Mouse (Mus musculus): ENCODE measurements at regions not wholly inside any gene's neighbourhood (a gene's known extent, or its start where the extent isn't known, plus 50 kb on each side); places are given as distances from the start of the nearest gene placed in this dataset.

DNA sequence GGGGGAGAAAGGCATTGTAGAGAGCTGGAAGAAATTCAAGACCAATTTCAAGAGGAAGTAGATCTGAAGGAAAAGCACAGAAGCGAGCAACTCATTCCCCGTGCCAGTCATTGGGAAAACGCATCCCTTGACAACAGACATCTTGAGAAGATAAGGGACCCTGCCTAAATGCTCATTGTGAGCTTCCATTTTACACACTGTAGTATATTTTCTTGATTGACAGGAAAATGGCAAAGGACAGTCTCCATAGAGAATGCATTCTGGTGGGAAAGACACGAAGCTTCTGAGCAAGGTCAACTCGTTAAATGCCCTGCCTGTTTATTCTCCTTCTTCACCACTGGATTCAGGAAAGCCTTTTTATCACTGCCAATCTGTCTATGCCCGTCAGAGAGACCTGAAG lies 424.1 kb upstream of the Vwc2 start:
- Histone ChIP-seq H3K4me1 (replicated peaks; ENCODE audit: insufficient read depth, low read length) (no peaks in the 10 kb centered on the region), H3K36me3 (ENCODE audit: insufficient read depth, low read length) (no peaks in the 10 kb centered on the region), H3K9ac (ENCODE audit: low read depth, low read length) (no peak overlapping the region), H3K27me3 (ENCODE audit: insufficient read depth, low read length) (no peaks in the 10 kb centered on the region), H3K9me3 (replicated peaks; ENCODE audit: low read length) (no peaks in the 10 kb centered on the region), H3K4me2 (ENCODE audit: low read length) (no peak overlapping the region), H3K27ac (no peak overlapping the region), H3K4me3 (replicated peaks; ENCODE audit: low read depth, low read length) (no peak overlapping the region)
- DNase-seq (ENCODE audit: low spot score) (no peak), ATAC-seq (replicated peaks; ENCODE audit: low FRiP score, low read depth) (no peak)
- WGBS: 68% methylated on average over 6 of the region's 6 CpGs
- no peak for TF ChIP-seq CTCF (IDR thresholded peaks at IDR 0.05; ENCODE audit: low read depth)

DNA sequence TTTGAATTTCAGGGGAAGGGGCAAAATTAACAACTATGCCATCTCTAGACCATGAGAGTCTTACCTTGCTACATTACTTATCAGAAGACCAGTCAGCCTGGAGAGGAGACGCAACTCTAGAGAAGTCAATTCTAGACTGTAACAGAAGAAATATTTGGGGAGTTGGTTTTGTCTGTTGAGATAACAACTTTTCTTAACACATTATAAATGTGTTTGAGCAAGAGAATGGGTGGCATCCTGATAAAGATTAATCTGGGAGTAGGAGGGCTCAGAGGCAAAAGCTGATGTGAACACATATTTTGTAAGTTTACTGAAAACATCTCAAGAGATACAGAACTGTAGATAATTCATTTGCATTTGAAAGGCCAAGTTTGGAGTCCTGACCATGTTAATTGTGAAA lies 389.0 kb upstream of the Vwc2 start:
- no peak for TF ChIP-seq CTCF (IDR thresholded peaks at IDR 0.05; ENCODE audit: low read depth)
- H3K4me1 ChIP-seq (replicated peaks; ENCODE audit: insufficient read depth, low read length): no peaks in the 10 kb centered on the region
- H3K4me3 ChIP-seq (replicated peaks; ENCODE audit: low read depth, low read length): no peak overlapping the region
- no peak overlapping the region for H3K4me2 ChIP-seq (ENCODE audit: low read length)
- H3K27ac ChIP-seq: no peak overlapping the region
- H3K9ac ChIP-seq (ENCODE audit: low read depth, low read length): no peak overlapping the region
- no peaks in the 10 kb centered on the region for H3K36me3 ChIP-seq (ENCODE audit: insufficient read depth, low read length)
- 97% methylated on average over 1 of the region's 1 CpGs for WGBS
- H3K9me3 ChIP-seq (replicated peaks; ENCODE audit: low read length): no peaks in the 10 kb centered on the region
- DNase-seq (ENCODE audit: low spot score) (no peak), ATAC-seq (replicated peaks; ENCODE audit: low FRiP score, low read depth) (no peak)
- H3K27me3 ChIP-seq (ENCODE audit: insufficient read depth, low read length): no peaks in the 10 kb centered on the region

DNA sequence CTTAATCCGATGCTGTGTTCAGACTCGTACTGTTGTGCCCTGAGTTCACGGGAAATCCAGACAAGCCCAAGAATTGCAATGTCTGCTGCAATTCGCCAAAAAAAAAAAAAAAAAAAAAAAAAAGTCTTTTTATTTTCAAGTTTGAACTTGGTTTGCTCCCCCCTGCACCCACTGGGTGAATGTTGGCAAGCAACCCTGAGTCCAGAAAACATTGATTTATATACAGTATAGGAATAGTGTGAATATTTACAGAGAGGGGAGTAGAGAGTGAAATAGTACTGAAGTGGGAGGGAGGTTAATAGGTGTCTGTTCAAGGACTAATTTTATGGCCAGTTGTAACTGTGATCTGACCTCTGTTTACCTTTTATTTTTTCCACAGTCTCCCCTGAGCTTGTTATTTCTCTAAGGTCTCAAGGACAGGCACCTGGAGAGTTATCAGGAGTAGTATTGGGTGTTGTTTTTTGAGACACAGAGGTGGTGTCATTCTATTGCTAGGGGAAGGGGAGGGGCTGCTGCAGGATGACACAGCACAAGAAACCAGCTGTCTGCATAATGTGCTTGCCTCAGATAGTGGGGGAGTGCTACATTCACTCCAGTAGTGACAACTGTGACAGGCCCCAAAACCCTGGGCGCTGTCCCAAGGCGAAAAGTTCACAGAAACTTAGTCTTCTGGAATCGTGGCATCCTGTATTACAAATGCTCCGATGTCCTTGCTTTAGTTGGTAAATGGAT lies 385.0 kb upstream of the Vwc2 start:
- ATAC-seq (replicated peaks; ENCODE audit: low FRiP score, low read depth) (no peak), DNase-seq (ENCODE audit: low spot score) (peak; percentile 33)
- Histone ChIP-seq H3K4me1 (replicated peaks; ENCODE audit: insufficient read depth, low read length) (no peaks in the 10 kb centered on the region), H3K27me3 (ENCODE audit: insufficient read depth, low read length) (no peaks in the 10 kb centered on the region), H3K27ac (no peak overlapping the region), H3K9ac (ENCODE audit: low read depth, low read length) (no peak overlapping the region), H3K4me2 (ENCODE audit: low read length) (no peak overlapping the region), H3K4me3 (replicated peaks; ENCODE audit: low read depth, low read length) (no peak overlapping the region), H3K36me3 (ENCODE audit: insufficient read depth, low read length) (no peaks in the 10 kb centered on the region), H3K9me3 (replicated peaks; ENCODE audit: low read length) (no peaks in the 10 kb centered on the region)
- no peak for TF ChIP-seq CTCF (IDR thresholded peaks at IDR 0.05; ENCODE audit: low read depth)
- 40% methylated on average over 8 of the region's 8 CpGs for WGBS

Data from kidney, postnatal 0 days (tissue).